Mouse (Mus musculus) fat pad, adult 2 months (tissue): ENCODE data around the gene Slc4a8.
"Not testable (repeated sequence)": the region's sequence is repeated elsewhere in the genome, so short reads cannot be mapped to it uniquely, and the experiment has no call there.

Experiments
- DNase-seq: peaks from one replicate; pipeline ENCODE4 v3.0.0-alpha.2; 2011; ENCODE audit warnings: low read depth, low spot score; ENCODE audit errors: extremely low read depth

Gene Slc4a8

DNA sequence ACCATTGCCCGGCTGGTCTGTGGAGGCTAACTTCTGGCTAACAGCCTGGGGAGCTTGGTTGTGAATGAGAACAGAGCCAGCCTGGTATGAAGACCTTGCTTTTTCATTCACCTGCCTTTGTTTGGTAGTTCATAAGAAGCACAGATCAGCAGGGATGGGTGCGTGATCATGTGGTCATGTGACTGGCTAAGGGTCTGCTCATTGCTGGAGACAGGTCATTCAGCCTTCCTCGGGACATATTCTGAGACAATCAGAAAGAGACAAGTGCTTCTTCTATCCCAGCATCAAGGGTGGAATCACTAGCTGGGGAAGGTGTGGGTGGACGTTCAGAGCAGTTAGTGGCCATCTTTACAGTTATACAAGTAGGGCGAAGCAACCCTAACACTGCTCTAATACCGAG lies 22.1 kb upstream of the Slc4a8 start:
- DNase-seq = no peak

DNA sequence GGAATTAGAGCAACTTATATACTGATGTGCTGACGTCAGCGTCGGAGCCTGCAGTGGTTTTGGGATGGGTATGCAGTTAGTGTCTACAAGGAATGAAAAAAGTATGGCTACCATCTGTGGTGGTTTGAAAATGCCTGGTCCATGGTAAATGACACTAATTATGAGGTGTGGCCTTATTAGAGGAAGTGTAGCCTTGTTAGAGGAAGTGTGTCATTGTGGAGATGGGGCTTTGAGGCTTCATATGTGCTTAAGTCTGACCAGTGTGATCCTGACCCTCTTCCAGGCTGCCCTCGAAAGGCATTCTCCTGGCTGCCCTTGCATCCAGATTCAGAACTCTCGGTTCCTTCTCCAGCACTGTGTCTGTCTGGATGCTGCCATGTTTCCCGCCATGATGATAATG lies 18.3 kb upstream of the Slc4a8 start:
- DNase-seq = no peak

DNA sequence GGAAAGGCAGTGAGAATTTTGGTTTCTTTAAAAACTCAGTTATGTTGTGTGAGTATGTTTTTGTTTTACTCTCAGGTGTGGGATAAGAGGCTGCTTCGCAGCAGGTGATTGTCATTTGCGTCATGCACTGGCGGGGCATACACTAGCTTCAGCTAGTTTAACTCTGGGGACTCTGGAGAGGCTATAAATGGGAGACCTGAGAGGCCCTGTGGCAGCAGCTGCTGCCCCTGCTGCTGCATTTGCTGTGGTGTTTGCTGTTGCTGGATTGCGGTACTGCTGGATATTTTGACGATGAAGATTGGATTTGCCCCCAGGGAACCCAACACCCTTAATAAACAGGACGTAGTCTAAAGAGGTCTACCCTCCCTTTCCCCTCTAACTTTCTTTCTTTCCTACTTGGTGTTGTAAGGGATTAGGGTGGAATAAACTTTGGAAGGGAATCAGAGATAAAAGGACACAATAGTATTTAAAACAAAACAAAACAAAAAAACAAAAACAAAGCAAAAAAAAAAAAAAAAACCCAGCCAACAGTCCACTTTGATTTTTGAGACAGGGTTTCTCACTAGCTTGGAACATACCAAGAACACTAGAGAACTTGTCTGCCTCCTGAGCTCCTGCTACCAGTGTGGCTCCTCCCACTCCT lies 14.9 kb upstream of the Slc4a8 start:
- DNase-seq = no peak

DNA sequence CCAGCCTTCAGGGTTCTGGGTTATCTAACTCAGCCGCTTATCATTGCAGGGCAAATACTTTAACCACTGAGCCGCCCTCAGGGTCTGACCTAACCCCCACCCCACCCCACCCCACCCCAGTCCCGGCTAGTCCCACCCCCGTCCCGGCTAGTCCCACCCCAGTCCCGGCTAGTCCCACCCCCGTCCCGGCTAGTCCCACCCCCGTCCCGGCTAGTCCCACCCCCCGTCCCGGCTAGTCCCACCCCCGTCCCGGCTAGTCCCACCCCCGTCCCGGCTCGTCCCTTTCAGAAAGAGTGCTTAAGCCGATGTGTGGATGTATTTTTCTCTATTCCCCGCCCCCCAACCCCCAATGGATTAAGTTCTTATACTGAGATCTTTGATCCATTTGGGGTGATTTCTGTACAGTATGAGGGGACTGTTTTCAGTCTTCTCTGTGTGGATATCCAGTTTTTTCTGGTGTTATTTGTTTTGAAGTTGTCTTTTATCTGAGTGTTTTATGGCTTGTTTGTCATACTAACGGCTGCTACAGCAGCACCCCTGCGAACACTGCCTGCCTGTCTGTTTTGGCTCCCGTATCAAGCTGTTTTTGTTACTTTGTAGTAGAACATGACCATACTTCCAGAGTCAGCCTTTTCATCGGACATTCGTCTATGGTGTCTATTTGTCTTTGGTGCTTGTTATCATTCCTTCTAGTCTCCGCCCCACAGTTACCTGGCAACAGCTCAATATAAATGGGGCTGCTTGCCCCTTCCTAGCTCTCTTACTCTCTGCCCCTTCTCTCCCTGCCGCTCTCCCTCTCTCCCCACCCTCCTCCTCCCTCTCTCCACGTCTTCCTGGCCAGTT lies 14.2 kb upstream of the Slc4a8 start:
- no peak for DNase-seq

DNA sequence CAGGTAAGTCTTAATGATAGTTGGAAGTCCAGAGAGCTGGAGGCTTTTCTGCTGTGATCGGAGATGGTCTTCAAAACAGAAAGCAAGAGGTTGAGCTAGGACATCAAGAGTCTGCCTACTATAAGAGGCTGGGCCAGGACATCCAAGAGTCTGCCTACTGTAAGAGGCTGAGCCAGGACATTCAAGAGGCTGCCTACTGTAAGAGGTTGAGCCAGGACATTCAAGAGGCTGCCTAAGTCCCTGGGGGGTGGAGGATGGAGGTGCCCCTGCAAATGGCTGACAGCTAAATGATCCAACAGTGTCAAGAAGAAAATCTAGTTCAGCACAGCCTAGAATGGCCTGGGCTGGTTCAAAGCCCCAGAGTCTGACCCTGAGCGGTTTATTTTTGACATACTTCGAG lies 13.0 kb upstream of the Slc4a8 start:
- no peak for DNase-seq

DNA sequence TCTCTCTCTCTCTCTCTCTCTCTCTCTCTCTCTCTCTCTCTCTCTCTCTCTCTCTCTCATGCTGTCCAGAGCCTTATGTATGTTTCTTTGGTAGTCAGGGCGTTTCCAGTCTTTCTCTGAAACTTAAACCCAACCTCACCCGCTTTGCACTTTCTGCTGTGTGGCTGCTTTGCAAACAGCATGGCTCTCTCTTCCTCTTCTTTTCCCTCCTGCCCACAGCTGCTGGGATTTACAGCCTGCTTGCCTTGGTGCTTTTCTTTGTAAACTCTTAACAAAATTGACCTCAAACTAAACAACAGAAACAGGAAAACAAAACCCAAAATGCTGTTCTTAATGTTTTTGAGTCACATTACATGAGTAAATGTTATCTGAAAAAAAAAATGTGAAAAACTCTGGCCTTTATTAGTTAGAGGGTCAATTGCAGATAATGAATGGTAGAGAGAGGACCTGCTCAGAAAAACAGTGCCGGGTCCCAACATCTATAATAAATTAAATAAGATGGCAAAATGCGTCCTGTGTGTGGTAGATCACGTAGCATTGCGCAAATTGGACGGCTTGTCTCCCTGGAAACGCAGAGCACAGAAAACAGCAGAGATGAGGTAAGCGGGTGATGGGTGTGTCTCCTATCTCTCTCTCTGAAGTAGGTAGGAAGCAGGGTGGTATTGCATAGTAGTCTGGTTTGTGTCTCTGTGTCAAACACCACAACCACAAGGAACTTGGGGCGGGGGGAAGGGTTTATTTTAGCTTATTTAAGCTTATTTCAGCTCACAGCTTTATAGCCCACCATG lies 11.6 kb upstream of the Slc4a8 start:
- DNase-seq = no peak

DNA sequence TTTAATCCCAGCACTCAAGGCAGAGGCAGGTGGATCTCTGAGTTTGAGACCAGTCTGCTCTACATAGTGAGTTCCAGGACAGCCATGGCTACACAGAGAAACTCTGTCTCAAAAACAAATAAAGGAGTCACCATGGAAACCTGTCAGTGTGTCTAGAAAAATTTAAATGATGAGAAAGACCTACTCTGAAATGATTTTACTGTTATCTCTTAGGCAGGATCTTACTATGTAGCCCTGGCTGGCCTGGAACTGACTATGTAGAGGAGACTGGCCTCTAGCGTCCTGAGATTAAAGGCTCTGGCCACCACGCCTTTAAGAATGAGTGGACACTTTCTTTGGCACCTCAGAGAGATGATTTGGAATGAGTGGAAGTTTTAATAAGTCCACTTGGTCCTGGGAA lies 9.1 kb upstream of the Slc4a8 start:
- DNase-seq = no peak

DNA sequence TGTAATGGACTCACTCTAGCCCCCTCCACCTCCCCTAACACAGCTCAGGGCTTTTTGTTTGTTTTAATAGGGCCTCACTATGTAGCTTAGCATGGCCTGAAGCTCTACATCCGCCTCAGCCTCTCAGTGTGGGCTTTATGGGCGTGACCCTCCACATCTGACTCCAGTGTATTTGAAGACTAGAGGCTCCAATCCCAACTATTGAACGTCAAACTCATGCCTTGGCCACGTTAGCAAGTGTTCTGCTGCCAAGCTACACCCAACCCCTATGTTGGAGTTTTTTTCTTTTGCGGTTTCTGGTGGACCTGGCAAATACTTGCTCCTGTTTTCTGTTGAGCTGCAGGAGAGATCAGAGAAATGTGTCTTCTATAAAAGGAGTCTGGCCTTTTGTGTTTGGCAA lies 8.5 kb upstream of the Slc4a8 start:
- DNase-seq = no peak

DNA sequence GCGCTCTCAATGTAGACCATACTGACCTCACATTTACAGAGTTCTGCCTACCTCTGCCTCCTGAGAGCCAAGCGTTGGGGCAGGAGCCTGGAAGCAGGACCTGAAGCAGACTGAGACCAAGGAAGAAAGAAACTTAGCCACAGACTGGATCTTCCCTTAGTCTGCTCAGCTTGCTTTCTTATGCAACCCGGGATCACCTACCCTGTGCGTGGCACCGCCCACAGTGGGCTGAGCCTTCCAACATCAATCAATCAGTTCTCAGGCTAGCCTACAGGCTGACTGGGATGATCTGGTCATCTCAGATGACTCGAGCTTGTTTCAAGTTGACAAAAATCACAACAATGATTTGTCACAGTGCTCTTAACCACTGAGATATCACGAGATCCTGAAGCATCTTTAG lies 7.5 kb upstream of the Slc4a8 start:
- no peak for DNase-seq

DNA sequence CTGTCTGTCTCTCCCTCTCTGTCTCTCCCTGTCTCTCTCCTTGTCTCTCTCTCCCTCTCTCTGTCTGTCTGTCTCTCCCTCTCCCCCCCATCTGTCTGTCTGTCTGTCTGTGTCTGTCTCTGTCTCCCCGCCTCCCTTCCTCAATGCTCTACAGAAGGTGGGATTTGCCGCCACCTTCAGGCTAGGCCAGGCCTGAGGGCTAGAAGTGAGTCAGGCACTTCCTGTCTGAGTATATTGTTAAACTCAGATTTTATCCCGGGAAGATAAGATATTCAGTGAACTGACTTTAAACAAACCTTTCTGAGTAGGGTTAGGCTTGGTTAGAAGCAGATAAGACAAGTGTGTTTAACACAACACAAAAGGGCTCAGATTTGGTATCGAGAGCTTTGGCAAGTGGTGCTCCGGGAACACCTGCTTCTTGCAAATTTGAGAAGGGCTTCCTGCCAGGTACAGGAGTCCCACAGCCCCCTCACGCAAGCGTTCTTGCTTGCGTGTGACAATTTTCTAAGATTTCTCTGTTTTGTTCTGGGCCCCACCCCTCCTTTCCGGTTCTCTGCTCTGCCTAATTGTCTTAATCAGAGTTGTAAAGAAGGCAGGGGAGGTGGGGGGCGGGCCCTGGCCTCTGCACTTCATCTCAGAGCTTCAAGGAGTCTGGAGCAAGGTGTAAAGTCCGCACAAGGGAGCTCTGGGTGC lies 6.6 kb upstream of the Slc4a8 start:
- no peak for DNase-seq

DNA sequence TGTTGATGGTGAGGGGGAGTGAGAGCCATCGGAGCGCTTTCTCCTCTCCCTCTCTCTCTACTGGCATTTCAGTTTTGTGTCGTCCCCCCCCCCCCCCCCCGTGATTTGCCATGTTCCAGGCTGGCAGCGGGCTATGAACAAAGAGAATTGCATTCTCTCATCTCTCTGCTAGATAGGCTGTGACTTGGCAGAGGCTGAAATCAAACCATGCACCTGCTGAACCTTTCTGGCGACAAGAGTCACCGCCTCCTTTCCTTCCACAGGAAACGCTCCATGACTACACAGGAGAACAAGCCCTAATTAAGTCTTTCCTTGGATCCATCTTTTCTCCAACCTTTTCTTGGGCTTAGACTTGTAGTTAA lies 6.1 kb upstream of the Slc4a8 start:
- DNase-seq = no peak

DNA sequence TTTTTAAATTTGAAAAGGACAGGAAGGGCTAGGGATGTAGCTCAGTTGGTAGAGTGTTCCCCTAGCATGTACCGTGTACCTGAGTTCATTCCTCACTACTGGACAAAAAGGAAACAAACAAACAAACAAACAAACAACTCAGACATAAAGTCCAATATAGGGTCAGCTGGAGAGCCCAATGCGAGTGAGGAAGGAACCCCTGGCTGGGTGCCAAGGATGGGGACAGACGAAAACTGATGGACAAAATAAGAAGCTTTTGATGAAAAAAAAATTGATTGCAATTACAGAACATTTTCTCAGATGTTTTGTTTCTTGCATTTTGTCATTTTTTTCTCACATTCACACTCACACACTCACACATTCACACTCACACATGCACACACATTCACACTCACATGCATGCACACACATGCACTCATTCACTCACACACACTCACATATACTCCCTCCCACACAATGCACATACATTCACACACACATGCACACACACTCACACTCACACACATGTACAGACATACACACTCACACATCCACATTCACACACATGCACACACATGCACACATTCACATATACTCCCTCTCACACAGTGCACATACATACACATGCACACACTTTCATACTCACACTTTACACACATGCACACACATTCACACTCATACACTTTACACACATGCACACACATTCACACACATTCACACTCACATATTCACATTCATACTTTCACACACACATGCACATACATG lies 5.5 kb upstream of the Slc4a8 start:
- no peak for DNase-seq

DNA sequence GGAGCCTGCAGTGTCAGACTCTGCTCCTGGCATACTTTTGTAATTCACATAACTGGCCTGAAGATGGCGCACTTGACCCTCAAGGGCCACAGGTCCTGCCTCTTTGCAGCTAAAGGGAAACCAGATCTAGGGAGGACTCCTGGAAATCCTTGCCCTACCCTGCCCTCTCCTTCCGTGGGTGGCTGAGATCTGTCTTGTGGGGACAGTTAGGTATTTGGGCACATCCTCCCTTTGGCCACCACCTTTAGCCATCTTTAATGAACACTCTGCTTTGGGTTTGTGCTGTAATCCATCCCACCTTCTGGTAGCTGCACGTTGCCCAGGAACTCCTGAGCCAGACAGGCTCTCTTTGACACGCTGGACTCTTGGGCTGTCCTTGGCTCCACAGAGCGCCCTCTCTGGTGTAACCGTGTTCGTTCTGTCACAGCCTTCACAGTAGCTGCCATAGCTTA lies 4.0 kb upstream of the Slc4a8 start:
- no peak for DNase-seq

DNA sequence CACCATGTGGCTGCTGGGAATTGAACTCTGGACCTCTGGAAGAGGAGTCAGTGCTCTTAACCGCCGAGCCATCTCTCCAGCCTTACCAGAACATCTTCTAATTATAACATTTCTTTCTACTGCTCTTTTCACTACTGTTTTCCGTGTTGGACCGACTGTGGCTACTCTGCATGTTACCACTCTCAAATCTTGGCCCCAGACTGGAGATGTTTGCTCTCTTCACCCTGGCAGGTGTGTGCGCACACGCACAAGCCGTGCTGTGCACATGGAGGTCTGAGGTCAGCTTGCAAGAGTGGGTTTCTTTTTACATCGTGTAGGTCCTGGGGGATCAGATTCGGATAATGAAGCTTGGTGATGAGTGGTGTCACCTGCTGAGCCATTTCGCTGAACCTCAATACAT lies 2.3 kb upstream of the Slc4a8 start:
- DNase-seq = no peak

DNA sequence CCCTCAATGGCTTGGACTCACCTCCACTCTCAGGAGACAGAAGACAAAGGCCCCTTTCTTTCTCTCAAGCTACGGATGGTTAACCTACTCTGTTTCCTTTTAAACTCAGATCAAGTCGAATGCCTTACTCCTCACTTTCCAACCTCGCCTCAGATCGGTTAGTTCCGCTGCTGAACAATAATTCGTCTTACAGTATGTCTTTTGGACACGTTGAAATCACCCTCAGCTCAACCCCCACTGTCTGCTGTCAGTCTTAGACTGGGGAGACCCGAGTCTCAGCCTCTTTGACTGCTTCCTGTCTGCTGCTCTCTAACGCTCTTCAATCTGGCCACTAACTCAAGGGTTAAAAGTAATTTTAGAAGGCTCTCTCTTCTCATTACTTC lies 520 bp upstream of the Slc4a8 start:
- no peak for DNase-seq

DNA sequence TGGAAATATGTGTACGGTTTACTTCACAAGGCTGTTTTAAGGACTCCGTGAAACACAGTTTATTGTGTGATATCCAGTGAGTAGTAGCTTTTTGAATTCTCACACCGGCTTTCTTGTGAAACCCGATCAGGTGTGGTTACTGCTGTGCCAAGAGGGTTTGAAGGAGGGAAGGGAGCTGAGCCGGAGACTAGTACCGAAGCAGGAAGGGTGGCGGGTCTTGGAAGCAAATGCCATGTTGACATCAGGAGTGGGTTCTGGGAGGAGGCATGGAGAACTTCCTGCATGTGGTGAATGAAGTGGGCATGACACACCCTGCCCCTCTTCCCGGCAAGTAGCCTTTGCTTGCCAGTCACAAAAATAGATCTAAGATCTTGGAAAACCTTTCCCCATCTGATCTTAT lies 1.1 kb downstream of the Slc4a8 start:
- no peak for DNase-seq

DNA sequence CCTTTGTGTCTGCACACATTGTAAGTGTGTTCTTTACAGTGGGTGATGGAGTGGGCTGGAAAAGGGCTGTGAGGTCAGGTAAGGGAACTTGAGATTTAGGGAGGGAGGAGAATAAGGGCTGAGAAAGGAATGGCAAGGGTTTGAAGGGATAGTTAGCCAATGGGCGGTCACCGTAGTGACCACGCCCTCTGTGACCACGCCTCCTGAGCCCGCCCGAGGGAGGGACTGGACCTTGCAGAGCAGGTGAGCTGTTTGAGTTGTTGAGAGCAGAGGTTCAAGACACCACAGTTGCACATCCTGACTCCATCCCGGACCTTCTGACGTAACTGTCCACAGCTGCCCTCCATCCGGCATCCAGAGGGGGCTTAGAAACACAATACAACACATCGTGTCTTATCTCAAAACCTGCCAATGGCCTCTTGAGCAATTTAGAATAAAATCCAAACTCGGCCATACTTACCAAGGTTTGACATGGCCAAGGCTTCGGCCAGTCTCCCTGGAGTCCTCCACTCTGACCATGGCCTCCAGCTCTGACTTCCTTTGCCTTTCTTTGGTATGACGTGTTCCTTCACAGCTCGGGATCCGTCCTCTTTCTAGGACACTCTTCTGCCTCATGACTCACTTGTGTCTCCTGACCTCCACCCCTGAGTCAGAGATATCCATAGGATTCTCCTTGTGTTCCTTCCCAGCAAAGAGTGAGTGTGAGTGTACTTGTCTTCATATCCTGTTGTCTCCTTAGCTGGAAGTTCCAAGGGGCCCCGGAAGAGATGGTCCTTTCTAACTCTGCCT lies 2.8 kb downstream of the Slc4a8 start:
- DNase-seq = no peak

DNA sequence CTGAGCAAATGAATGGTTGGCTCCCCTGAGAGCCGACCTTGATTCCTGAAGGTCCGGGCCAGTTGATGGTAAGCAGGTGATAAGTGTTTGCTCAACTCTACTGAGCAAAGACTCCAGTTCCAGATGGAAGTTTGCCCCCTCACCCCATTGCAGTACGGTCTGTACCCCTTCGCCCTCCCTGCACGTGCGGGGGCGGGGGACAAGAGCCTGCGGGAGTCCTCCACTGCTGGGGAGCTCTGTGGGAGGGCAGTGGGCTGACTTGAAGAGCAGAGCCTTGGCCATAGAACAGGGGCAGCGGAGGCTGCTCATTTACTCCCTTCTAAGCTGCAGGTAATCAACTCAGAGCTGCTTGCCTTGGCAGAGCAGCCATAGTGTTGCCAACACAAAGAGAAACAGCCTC lies 5.3 kb downstream of the Slc4a8 start:
- DNase-seq = no peak

DNA sequence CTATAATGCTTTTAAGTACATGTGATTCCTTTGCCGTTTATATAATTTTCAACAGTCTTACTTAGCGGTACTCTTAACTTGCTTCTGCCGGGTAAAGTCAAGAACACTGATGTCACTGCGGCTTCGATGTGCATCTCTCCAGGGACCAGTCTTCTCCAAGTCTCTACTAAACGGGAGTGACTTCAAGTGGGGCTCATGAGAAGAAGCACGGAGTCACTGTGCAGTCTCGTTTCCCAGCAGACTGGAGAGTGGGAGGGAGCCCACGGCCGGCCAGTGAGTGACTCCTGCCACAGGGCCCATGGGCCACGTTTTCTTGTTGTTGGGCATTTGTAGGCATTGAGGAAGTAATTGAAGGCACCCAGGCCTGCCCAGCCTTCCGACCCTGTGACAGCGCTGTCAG lies 6.3 kb downstream of the Slc4a8 start:
- no peak for DNase-seq

DNA sequence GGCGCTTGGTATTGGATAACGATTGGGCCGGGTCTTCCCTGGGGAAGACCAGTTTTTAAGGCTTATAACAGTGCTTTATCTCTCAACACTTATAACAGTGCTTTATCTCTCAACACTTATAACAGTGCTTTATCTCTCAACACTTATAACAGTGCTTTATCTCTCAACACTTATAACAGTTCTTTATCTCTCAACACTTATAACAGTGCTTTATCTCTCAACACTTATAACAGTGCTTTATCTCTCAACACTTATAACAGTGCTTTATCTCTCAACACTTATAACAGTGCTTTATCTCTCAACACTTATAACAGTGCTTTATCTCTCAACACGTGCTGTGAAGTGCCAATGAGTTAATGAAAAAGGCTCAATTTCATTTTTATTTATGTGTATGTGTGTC lies 7.5 kb downstream of the Slc4a8 start:
- DNase-seq = not testable (repeated sequence)
